Mouse (Mus musculus) urinary bladder, postnatal 14 days (tissue): ENCODE results near the gene Gm6460.
"Not testable (repeated sequence)": the region's sequence is repeated elsewhere in the genome, so short reads cannot be mapped to it uniquely, and the experiment has no call there.

Experiments used
- DNase-seq: peaks from one replicate; pipeline ENCODE4 v3.0.0; 2021; ENCODE audit warnings: low spot score

Gm6460 gene

DNA sequence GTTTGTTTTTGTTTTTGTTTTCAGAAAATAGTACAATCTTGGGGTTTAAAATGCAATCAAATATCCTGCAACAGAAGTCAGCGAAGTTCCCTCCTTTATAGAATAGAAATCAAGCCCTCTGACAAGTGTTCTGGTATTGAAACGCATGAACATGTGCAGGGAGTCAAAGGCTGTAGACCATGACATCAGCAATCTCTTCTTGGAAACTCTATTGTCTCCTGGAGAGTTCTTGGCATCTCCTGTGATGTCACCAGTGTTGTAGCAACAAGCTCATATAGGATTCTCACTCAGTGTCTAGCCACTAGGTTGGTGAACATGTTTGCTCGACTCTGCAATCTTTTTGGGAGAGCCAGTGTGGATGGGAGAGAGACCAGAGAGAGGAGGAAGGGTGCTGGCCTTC, at the start of gene Gm6460:
TSS of gene Gm6460 (plus strand) at position 301 of the 400 bp plus-strand sequence.
- not testable (repeated sequence) for DNase-seq
